Mouse (Mus musculus) right cerebral cortex, postnatal 25 days (tissue): Measurements from ENCODE around the gene Gm3336.

Source experiments
- DNase-seq: peaks from one replicate; pipeline ENCODE4 v3.0.0; 2022

Gene Gm3336

DNA sequence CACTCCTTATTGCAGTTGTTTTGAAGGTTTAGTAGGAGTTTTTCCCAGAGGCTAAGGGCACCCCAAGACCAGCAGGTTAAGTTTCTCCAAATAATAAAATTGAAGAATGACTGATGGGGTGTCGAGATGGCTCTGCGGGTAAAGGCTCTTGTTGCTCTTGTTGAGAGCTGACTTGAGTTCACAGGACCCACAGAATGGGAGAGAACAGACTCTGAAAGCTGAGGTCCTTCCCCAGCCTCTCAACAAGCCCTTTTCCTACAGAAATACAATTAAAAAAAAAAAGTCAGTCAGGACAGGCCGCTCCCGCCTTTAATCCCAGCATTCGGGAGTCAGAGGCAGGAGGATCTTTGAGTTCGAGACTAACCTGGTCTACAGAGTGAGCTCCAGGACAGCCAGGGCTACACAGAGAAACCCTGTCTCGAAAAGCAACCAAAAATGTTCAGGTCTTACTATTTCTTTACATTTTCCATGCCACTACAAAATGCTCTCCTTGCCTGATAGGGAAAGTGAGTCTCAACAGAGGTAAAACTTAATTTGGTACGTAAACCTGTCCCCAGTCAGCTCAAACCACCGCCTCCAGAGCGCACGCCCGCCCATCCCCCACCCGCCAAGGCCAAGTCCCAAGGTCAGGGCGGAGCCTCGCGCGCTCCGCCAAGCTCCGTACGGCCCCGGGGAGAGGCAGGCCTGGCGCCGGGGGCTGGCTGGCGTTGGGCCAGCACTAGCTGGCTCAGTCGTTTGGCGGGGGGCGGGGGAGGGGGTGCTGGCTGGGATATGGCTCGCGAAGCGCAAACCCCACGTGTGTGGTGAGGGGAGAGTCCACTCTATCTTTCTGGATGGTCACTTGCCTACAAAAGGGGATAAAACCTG lies 22.1 kb upstream of the Gm3336 start:
- DNase-seq: no peak

DNA sequence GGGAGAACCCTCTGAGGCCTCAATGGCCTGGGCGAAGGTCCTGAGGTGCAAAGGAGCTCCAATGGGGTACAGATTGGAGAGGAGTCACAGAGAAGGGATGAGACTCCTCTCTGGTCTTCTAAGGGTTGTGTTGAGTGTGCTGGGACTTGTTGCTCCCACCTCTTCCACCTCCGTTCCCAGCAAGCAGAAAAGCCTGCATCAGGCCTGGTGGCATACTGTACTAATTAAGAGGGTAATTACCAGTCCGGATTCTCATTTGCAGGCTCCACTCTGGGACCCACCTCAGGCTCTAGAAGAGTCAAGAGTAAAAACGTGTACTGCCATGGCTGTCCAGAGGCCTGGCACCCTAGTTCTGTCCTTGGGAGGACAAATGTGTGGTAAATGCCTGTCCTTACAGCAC lies 21.4 kb upstream of the Gm3336 start:
- no peak for DNase-seq

DNA sequence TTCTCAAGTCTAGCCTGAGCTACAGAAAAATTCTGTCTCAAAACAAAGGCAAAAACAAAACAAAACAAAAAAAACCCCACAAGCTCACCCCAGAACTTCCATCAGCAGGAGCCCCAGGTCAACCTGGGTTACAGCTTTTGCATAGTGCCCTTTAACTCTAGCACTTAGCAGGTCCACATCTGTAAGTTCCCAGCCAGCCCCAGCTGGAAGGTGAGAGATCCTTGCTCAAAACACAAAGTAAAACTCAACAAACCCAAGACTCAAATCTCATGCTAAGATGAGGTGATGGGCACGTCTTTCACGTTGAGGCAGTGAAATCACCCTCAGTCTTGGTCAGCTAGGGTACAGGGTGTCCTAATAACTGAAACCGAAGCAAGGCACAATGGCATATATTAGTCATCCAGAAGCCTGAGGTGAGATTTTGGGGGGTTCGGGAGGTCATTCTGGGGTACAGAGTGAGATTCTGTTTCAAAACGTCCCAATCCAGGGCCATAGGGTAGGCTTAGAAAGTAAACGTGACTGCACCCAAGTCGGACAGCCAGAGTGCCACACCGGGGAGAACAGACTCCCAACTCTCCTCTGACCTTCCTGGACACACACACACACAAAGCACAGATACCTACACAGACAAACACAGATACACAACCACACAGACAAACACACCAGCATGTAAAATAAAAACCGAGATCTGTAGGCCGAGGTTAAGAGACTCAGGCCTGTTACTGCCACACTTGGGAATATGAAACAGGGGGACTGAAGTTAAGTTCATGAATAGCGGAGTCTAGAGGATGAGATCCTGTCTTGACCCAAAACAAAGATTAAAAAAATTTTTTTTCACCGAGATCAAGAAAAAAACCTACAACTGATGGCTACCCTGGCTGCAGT lies 20.7 kb upstream of the Gm3336 start:
- DNase-seq: no peak

DNA sequence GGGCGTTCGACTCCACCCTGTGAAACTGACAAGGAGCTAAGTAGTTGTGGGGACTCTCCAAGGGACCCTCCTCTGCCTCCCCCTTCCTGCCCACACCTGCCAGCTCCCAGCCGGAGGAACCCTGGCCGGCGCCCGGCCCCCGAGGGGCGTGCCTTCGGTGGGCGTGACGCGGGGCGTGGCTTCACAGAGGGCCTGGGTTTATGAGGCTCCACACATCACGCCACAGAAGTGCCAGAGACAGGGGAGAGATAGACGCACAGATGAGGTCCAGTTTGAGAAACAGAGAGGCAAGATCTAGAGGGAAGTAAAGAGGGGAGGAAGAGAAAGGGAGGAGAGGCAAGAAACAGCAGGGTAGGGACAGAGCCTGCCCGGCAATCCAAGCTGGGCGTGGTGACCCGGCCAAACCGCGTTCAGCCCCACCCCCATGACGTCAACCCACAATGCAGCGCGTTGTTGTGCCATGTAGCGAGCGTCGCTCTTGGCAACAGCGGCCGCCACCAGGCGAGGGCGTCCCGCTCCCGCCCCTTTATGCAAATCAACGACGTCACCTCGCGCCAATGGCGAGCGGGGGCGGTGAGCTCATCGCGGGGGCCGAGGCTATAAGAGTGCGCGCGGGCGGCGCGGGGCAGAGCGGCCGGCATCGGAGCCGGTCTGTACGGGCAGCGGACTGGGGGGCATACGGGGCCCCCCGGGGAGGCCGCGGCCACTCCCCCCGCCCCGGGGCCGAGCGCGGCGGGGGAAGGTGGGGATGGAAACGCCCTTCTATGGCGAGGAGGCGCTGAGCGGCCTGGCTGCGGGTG lies 19.8 kb upstream of the Gm3336 start, which contains the start of gene Jund:
Gene Jund (plus strand): TSS at position 640 of the 800 bp plus-strand sequence.
- DNase-seq: peak; percentile 99

DNA sequence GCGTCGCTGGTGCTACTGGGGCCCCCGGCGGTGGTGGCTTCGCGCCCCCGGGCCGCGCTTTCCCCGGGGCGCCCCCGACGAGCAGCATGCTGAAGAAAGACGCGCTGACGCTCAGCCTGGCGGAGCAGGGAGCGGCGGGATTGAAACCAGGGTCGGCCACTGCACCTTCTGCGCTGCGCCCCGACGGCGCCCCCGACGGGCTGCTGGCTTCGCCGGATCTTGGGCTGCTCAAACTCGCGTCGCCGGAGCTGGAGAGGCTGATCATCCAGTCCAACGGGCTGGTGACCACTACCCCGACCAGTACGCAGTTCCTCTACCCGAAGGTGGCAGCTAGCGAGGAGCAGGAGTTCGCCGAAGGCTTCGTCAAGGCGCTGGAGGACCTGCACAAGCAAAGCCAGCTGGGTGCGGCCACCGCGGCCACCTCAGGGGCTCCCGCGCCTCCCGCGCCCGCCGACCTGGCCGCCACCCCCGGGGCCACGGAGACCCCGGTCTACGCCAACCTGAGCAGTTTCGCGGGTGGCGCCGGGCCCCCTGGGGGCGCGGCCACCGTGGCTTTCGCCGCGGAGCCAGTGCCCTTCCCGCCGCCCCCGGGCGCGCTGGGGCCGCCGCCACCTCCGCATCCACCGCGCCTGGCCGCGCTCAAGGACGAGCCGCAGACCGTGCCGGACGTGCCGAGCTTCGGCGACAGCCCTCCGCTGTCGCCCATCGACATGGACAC lies 19.1 kb upstream of the Gm3336 start:
- peak; percentile 59 for DNase-seq

DNA sequence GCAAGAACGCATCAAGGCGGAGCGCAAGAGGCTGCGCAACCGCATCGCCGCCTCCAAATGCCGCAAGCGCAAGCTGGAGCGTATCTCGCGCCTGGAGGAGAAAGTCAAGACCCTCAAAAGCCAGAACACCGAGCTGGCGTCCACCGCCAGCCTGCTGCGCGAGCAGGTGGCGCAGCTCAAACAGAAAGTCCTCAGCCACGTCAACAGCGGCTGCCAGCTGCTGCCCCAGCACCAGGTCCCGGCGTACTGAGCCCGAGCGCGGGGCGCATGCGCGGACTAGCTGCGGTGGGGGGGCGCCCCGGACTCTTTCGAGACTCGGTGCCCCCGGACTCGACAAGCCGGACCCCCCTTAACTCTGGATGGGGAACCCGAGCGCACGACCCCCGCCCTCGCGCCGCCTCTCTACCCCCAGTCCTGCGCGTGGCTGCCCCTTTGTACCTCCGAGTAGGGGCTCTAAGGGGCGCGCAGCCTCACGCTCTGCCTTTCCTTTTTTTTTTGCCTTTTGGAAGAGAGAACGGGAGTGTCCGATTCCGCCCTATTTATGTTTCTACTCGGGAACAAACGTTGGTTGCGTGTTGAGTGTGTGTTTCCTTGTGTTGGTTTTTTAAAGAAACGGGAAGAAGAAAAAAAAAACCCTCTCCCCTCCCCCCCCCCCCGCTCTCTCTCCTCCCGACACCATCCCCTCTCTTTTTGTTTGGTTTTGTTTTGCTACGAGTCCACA lies 18.3 kb upstream of the Gm3336 start:
- DNase-seq: peak; percentile 81

DNA sequence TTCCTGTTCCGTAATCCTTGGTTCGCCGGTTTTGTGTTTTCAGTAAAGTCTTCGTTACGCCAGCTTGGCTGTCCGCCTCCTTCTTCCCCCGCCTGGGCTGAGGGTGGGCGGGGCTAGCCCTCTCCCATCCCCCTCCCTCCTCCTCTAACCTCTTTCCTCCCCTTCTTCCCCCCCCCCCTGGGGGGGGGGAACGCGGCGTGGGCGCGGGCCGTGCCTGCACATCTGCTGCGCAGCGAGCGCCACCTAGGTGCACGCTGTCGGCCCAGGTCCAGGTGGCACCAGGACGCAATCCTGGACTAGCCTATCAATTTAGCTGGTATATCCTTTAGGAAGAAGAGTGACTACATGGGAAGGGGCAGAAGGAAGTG lies 17.8 kb upstream of the Gm3336 start:
- peak; percentile 86 for DNase-seq

DNA sequence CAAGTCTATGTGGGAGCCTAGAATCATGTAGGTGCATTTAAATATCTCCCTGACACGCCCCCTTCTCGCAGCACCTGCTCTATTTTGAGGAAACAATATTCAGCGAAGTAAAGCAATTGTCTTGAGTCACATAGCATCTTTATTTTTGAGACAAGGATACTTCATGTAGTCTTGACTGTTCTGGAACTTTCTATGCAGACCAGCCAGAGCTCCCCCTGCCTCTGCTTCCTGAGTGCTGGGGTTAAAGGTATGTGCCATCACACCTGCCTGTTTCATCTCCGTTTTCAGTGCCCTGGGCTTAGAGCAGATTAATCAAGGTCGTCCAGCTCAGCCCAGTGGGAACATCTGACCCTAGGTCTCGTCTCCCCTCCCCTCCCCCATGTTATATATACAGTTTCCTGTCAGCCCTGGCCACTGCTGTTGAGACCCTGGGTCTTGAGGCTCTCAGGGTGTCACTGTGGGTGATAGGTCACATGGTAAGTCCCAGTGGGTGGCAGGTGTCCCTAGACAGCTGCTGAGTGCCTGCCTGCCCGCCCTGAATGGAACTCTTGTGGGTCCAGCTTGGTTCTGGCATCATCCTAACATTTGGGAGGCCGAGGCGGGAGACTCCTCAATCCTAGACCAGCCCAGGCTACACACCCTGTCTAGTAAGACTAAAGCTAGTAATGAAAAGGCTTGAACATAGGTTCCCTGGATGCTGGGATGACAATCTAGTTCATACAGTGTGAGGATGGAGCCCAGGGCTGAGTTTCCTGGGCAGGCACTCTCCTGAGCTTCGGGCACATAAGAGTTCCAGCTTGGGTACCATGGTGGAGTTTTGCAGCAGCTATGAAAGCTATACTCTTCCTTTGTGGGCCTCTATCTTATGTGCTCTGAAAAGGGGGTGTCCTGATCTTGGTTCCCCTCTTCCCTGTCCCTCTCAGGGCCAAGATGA lies 17.0 kb upstream of the Gm3336 start:
- DNase-seq: no peak

DNA sequence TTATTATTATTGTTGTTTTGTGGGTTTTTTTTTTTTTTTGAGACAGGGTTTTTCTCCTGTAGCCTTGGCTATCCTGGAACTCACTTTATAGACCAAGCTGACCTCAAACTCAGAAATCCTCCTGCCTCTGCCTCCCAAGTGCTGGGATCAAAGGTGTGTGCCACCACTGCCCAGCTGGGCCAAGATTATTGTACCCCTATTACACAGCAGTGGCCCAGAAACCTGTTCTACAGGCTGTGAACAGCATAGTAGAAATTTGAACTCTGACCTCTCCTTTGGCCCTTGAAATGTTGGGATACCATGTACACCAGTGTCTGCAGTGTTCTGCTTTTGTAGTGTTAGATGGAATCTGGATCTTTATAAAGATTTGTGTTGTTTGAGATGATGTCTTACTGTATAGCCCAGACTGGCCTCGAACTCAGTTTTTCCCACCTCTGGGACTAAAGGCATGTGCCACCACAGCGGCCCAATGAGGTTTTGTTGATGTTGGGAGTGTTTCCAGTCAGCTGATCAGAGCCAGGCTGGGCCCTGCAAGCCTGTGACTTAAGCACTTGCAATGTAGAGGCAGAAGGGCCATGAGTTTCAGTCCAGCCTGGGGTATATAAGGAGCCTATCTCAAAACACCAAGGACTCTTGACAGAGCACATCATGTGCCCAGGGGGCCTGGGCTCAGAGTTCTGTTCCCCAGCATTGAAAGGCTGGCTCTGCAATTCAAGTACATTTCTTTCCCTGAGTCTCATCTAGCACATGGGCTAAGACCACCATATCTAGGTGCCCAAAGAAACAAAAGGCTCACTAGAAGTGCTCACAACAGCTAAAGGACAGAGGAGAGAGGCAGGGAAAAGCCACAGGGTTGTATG lies 16.1 kb upstream of the Gm3336 start:
- no peak for DNase-seq

DNA sequence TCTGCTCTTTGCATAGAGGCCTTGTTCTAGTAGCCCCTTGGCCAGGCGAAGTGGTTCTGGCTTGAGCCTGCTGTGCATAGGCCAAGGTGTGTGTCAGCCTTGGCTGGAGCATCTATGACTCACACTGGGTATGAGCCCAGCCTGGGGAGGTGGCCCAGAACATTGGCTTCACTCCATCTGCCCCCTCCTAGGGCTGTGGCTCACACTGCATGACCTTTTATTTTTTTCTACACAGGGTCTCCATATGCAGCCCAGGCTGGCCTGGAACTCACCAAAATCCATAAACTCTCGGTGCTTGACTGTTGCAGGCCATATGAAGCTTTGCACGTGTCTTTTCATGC lies 15.5 kb upstream of the Gm3336 start:
- no peak for DNase-seq

DNA sequence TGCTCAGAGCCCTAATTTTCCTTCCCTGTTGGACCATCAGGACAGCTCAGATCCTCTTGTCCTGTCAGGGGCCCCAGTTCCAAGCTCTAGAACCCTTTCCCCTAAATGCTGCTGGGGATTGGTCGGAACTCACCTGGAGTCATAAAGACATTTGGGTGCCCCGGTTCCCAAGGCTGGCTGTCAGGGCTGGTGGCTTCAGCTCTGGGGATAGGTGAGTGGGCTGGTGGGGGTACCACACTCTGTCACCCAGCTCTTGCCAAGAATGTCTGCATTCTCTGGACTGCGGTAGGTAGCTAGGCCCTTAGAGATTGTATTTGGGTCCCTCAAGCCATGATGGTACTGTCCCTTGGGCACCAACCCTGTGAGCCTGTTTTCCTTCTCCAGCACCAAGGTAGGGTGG lies 15.1 kb upstream of the Gm3336 start, which contains the start of gene Iqcn:
Gene Iqcn (plus strand): TSS at position 171 of the 400 bp plus-strand sequence.
- no peak for DNase-seq

DNA sequence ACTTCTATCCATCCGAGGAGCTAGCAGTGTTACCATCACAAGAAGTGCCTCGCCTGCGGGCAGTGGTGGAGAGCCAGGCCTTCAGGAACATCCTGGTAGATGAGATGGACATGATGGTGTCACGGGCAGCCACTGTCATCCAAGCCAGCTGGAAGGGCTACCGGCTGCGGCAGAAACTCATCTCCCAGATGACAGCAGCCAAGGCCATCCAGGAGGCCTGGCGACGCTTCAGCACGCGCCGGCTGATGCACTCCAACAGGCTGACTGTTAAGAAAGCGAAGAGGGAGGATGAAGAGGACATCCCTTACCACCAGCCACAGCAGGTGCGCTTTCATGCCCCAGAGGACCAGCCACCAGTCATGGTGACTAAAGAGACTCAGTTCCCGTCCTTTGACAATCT lies 10.1 kb upstream of the Gm3336 start:
- DNase-seq: no peak

DNA sequence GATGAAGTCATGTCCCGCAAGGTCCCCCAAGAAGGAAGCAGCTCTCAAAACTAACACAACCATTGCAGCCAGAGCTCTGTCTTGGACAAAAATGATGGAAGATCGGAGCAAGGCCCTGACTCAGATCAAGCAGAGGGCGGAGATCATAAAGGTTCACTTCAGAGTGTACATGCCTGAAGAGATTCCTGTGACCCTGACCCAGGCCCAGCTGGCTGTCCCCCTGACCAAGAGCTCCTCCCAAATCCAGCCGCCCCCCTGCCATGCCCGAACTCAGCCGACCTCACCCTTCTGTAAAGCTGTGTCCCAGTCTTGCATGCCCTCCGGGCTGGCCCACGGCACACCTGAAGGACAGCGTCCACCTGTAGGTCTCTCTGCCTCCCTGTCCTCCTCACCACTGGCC lies 8.5 kb upstream of the Gm3336 start:
- no peak for DNase-seq

DNA sequence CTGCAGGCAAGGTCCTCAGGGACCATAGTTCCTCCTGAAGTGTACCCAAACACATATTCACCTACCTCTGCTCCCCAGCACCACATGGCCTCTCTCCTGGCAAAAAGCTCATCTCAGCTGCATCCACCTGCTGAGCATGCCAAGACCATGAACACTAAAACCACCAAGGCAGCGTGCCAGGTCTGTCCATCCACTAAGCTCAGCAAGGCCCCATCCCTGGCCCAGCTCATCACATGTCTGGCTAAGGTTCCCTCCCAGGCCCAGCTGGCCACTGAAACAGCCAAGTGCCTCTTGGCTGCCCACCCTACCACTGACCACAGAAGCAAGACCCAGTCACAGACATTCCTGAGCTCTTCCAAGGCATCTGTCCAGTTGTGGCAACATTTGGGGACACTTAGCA lies 8.0 kb upstream of the Gm3336 start:
- no peak for DNase-seq

DNA sequence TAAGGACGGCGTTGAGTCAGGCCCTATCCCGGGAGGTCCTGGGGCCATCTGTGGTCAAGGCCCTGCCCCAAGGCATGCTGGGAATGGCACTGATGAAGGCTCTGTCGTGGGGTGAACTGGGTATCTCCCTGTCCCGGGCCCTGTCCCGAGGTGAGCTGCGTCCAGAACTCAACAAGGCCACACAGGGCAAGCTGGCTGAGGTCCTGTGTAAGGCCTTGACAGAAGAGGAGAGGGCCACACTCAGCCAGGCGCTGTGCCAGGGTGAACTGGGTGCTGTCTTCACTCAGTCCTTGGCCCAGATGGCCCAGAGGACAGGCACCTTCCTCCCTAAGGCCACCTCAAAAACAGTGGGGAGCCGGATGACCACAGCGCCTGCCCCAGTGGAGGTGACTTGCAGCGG lies 7.3 kb upstream of the Gm3336 start:
- DNase-seq: no peak

DNA sequence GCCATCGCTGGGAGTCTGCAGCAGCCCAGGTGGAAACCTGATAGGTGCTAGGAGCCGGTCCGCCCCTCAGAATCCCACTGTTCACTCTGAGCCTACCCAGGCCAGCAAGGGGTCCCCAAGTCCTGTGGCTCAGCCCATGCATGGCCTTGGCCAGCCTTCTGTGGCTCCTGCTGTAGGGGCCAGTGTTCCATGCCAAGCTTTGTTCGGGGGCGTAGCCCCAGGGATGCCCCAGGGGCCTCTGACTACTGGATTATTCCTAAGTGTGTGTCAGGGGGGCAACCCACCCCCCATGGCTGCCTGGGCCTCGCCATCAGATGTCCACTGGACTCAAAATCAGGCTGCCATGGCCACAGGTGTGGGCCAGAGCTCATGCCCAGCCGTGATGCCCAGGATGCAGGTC lies 4.4 kb upstream of the Gm3336 start:
- DNase-seq: no peak

DNA sequence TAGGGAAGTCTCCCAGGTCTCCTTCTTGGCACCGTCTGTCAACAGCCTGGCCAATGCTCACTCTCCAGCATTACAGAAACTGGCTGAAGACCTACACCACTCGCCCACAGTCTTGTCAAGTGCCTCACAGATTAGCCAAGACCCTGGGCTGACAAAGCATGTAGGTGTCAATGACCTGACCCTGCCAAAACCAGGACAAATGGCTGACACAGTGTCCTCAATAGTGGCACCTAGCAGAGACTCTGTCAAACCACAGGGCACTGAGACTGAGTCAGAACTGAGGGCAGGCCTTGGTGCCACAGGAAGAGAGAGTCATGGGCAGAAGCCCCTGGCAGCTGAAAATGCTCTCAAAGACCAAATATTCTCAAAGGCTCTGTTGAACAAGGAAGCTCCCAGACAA lies 3.3 kb upstream of the Gm3336 start:
- no peak for DNase-seq

DNA sequence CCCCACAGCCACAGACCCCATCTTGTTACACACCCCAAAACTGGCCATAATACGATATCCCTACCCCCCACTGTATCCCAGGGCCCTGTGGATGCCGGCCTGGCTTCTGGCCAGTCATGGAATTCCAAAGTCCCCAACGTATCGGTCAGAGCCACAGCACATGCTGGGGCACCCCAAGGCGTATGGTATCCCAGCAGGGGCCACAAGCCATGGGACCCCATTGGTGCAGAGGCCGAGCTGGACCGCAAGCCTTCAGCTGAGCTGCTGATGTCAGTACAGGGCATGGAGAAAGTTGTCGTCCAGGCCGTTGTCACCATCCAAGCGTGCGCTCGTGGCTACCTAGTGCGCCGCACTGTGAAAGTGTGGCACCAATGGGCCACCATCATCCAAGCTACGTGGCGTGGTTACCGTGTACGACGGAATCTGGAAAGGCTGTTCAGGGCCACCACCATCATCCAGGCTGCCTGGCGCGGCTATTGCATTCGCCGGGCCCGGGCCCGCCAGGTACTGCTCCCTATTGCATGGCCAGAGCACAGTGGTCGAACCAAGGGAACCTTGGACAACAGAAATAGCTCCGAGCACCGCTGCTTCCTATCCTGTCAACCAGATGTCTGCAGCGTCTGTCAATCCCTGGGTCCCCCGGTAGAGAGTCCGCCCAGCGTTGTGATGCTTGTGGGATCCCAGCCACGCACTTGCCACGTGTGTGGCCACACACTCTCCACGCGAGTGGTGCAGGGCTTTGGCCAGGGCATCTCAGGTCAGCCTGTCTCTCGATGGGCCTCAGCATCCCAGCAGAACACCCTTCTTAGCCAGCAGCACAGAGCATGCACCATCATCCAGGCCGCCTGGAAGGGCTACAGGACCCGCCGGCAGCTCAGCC lies 1.6 kb upstream of the Gm3336 start:
- no peak for DNase-seq
